Mouse (Mus musculus): Measurements from ENCODE around the gene Dusp14.

The Dusp14 gene

GRCm38 (mm10) chr11:84016147-84016809, 52.8 kb downstream of the Dusp14 start:
- no peak for DNase-seq (ENCODE audit: low spot score in 2 of 2)

GRCm38 (mm10) chr11:84013105-84013504, 56.0 kb downstream of the Dusp14 start:
- DNase-seq (ENCODE audit: low spot score in 2 of 2): no peak

- no peak for DNase-seq (ENCODE audit: low spot score in 2 of 2)
Observed at GRCm38 (mm10) chr11:84011576-84011975, 57.5 kb downstream of the Dusp14 start.

GRCm38 (mm10) chr11:84011050-84011449, 58.0 kb downstream of the Dusp14 start:
- DNase-seq (ENCODE audit: low spot score in 2 of 2): no peak

GRCm38 (mm10) chr11:84010411-84010810, 58.6 kb downstream of the Dusp14 start:
- no peak for DNase-seq (ENCODE audit: low spot score in 2 of 2)

GRCm38 (mm10) chr11:84009001-84009400, 60.1 kb downstream of the Dusp14 start:
- DNase-seq (ENCODE audit: low spot score in 2 of 2): no peak

GRCm38 (mm10) chr11:84003986-84004385, 65.1 kb downstream of the Dusp14 start:
- no peak for DNase-seq (ENCODE audit: low spot score in 2 of 2)

- DNase-seq (ENCODE audit: low spot score in 2 of 2): no peak
Observed at GRCm38 (mm10) chr11:84001257-84001656, 67.8 kb downstream of the Dusp14 start.

GRCm38 (mm10) chr11:83999411-83999915, 69.6 kb downstream of the Dusp14 start:
- no peak for DNase-seq (ENCODE audit: low spot score in 2 of 2)

GRCm38 (mm10) chr11:83998993-83999392, 70.1 kb downstream of the Dusp14 start:
- no peak for DNase-seq (ENCODE audit: low spot score in 2 of 2)

All from urinary bladder, postnatal 36 days (tissue).